In genomic region chrX:169112662-169113061, GRCm38 (mm10) we compare ENCODE assay signal across 9 mouse cellular contexts.
DNase-seq lines count a peak whose midpoint lies in the region; ATAC-seq and TF ChIP-seq lines count a peak whose summit lies in the region.
"Had no signal": no experiment of that assay in that cellular context is flagged by ENCODE, and none has a peak within 500 bp of the region (broad histone marks: within the 10 kb centered on the region; RNA-seq: fewer than 3 reads in every experiment).

No protein-coding gene starts in this region.

- H3K27me3 ChIP-seq in liver, adult 2 months (ENCODE audit: control insufficient read depth, insufficient read depth, low read length) = no peaks in the 10 kb centered on the region
- H3K27me3 ChIP-seq in liver, embryonic 12.5 days (replicated peaks) = no peaks in the 10 kb centered on the region
- H3K27me3 ChIP-seq in midbrain, embryonic 10.5 days (ENCODE audit: low read depth, poor library complexity, severe bottlenecking) = peaks cover 70% of the 10 kb centered on the region
- H3K27me3 ChIP-seq: hindbrain, embryonic 15.5 days had no signal

- no peak overlapping the region for H3K9ac ChIP-seq in liver, adult 2 months (ENCODE audit: low read depth, low read length)
- H3K9ac ChIP-seq in liver, embryonic 12.5 days = no peak overlapping the region
- H3K9ac ChIP-seq: hindbrain, embryonic 15.5 days; liver, embryonic 14.5 days had no signal

- peak; percentile 75 for DNase-seq in liver, adult 2 months (ENCODE audit: extremely low read depth, low read depth, low spot score)
- peak; percentile 25 for DNase-seq in gastrocnemius, adult 18-20 months (ENCODE audit: low spot score)
- peak; percentile 58 to 59 for DNase-seq in heart, postnatal 10 days
- peak; percentile 53 for DNase-seq in lung, postnatal 25 days (ENCODE audit: low spot score)
- no peak for DNase-seq in midbrain, embryonic 10.5 days (ENCODE audit: low spot score)

- no peaks in the 10 kb centered on the region for H3K36me3 ChIP-seq in liver, adult 2 months (ENCODE audit: control insufficient read depth, insufficient read depth, low read length)
- no peaks in the 10 kb centered on the region for H3K36me3 ChIP-seq in liver, embryonic 12.5 days
- no peaks in the 10 kb centered on the region for H3K36me3 ChIP-seq in midbrain, embryonic 10.5 days
- H3K36me3 ChIP-seq: hindbrain, embryonic 15.5 days had no signal

- H3K27ac ChIP-seq in liver, adult 2 months (replicated peaks; ENCODE audit: insufficient read depth, low read depth, low read length) = peak overlapping the region; percentile 60
- H3K27ac ChIP-seq in liver, embryonic 12.5 days = no peak overlapping the region
- H3K27ac ChIP-seq in midbrain, embryonic 10.5 days (replicated peaks) = no peak overlapping the region
- H3K27ac ChIP-seq: hindbrain, embryonic 15.5 days; liver, embryonic 14.5 days had no signal

- intact Hi-C loops in heart, postnatal 10 days (cut with DNase I) = no loop called here

- no peak for TF ChIP-seq POLR2A in liver, adult 2 months (IDR thresholded peaks at IDR 0.05; ENCODE audit: extremely low read depth, insufficient read depth, low read length)

- ATAC-seq in liver, embryonic 12.5 days = no peak
- ATAC-seq in frontal cortex, adult (ENCODE audit: low TSS enrichment) = no peak

- H3K4me1 ChIP-seq in liver, adult 2 months (ENCODE audit: control insufficient read depth, insufficient read depth, low read length) = no peaks in the 10 kb centered on the region; the same call in 1 of the 2 replicates
- peaks cover 6% of the 10 kb centered on the region; the same call in 1 of the 2 replicates for H3K4me1 ChIP-seq in liver, embryonic 12.5 days
- H3K4me1 ChIP-seq in midbrain, embryonic 10.5 days = no peaks in the 10 kb centered on the region
- H3K4me1 ChIP-seq: hindbrain, embryonic 15.5 days had no signal

- 41% methylated on average over 4 of the region's 4 CpGs for WGBS in liver, adult 2 months
- 69% methylated on average over 4 of the region's 4 CpGs for whole genome bisulfite sequencing in liver, embryonic 12.5 days (ENCODE audit: insufficient replicate concordance)
- 60% methylated on average over 4 of the region's 4 CpGs for WGBS in midbrain, embryonic 10.5 days

- no peak overlapping the region for H3K4me2 ChIP-seq in liver, embryonic 12.5 days
- H3K4me2 ChIP-seq: hindbrain, embryonic 15.5 days had no signal

- H3K9me3 ChIP-seq in liver, embryonic 12.5 days (replicated peaks) = no peaks in the 10 kb centered on the region
- H3K9me3 ChIP-seq in midbrain, embryonic 10.5 days (replicated peaks) = no peaks in the 10 kb centered on the region
- H3K9me3 ChIP-seq: hindbrain, embryonic 15.5 days had no signal

- H3K4me3 ChIP-seq in liver, adult 2 months (ENCODE audit: insufficient read depth, low read depth, low read length) = no peak overlapping the region
- no peak overlapping the region for H3K4me3 ChIP-seq in liver, embryonic 12.5 days
- H3K4me3 ChIP-seq in midbrain, embryonic 10.5 days = no peak overlapping the region
- H3K4me3 ChIP-seq: hindbrain, embryonic 15.5 days had no signal

- TF ChIP-seq CTCF in liver, adult 2 months (IDR thresholded peaks at IDR 0.05; ENCODE audit: low read depth, low read length) = no peak

- no peaks in the 10 kb centered on the region for H3K79me2 ChIP-seq in liver, adult 2 months (ENCODE audit: control insufficient read depth, insufficient read depth, low read length)
